Mouse (Mus musculus) layer of hippocampus, adult 9-11 months (tissue): ENCODE data around the gene Gm765.
A peak's percentile ranks its signal among the peaks of the same experiment; 100 is the strongest.

Experiments
- DNase-seq: peaks from one replicate; pipeline ENCODE4 v3.0.0; 2022

Gene Gm765

GRCm38 (mm10) chr6:98342654-98343053, at the start of gene Gm765:
Gene Gm765 (minus strand): TSS chr6:98342754.
- DNase-seq: no peak

- peak; percentile 33 for DNase-seq
Observed at GRCm38 (mm10) chr6:98385487-98385886, 42.9 kb upstream of the Gm765 start.

- DNase-seq: peak; percentile 26
Observed at GRCm38 (mm10) chr6:98384431-98384830, 41.9 kb upstream of the Gm765 start.

- peak; percentile 60 for DNase-seq
Observed at GRCm38 (mm10) chr6:98383411-98383810, 40.9 kb upstream of the Gm765 start.

- DNase-seq: no peak
Observed at GRCm38 (mm10) chr6:98366199-98366598, 23.6 kb upstream of the Gm765 start.

- DNase-seq: no peak
Observed at GRCm38 (mm10) chr6:98355271-98355670, 12.7 kb upstream of the Gm765 start.

GRCm38 (mm10) chr6:98353285-98353684, 10.7 kb upstream of the Gm765 start:
- peak; percentile 8 for DNase-seq

- no peak for DNase-seq
Observed at GRCm38 (mm10) chr6:98332714-98333113, 9.8 kb downstream of the Gm765 start.

- no peak for DNase-seq
Observed at GRCm38 (mm10) chr6:98311659-98312058, 30.9 kb downstream of the Gm765 start.

- no peak for DNase-seq
Observed at GRCm38 (mm10) chr6:98307647-98308046, 34.9 kb downstream of the Gm765 start.

- DNase-seq: no peak
Observed at GRCm38 (mm10) chr6:98307159-98307558, 35.4 kb downstream of the Gm765 start.

- no peak for DNase-seq
Observed at GRCm38 (mm10) chr6:98292064-98292463, 50.5 kb downstream of the Gm765 start.

- DNase-seq: no peak
Observed at GRCm38 (mm10) chr6:98288316-98288715, 54.2 kb downstream of the Gm765 start.

- no peak for DNase-seq
Observed at GRCm38 (mm10) chr6:98287521-98287920, 55.0 kb downstream of the Gm765 start.

- peak; percentile 13 for DNase-seq
Observed at GRCm38 (mm10) chr6:98285190-98285589, 57.4 kb downstream of the Gm765 start.

- peak; percentile 2 for DNase-seq
Observed at GRCm38 (mm10) chr6:98282791-98283190, 59.8 kb downstream of the Gm765 start.

GRCm38 (mm10) chr6:98271553-98271952, 71.0 kb downstream of the Gm765 start:
- no peak for DNase-seq

- DNase-seq: no peak
Observed at GRCm38 (mm10) chr6:98262961-98263360, 79.6 kb downstream of the Gm765 start.

GRCm38 (mm10) chr6:98259016-98259415, 83.5 kb downstream of the Gm765 start:
- peak; percentile 32 for DNase-seq

- no peak for DNase-seq
Observed at GRCm38 (mm10) chr6:98246449-98246848, 96.1 kb downstream of the Gm765 start.

- no peak for DNase-seq
Observed at GRCm38 (mm10) chr6:98243186-98243585, 99.4 kb downstream of the Gm765 start.

GRCm38 (mm10) chr6:98240561-98241272, 101.8 kb downstream of the Gm765 start:
- peak; percentile 48 for DNase-seq

- no peak for DNase-seq
Observed at GRCm38 (mm10) chr6:98234097-98234496, 108.5 kb downstream of the Gm765 start.

GRCm38 (mm10) chr6:98223923-98224322, 118.6 kb downstream of the Gm765 start:
- no peak for DNase-seq

- no peak for DNase-seq
Observed at GRCm38 (mm10) chr6:98221970-98222369, 120.6 kb downstream of the Gm765 start.
